Mouse (Mus musculus): ENCODE measurements around the gene Ddo.

DNA sequence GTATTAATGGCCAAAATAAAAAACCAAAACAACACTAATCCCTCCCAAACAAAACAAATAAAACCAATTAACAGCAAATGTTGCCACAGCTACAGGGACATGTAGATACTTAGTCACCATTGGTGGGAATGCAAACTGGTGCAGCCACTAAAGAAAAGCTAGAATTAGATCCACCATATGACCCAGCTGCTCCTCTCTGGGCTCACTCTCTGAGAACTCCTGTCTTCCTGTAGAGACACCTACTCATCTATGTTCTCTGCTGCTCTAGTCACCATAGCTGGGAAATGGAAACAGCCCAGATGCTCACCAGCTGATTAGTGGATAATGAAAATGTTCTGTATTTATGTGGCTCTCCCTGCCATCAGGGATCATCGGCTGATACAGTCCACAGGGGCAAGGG lies 10.1 kb upstream of the Ddo start:
- TF ChIP-seq CTCF (IDR thresholded peaks at IDR 0.05; ENCODE audit: insufficient read depth, low read length) (no peak), POLR2A (IDR thresholded peaks at IDR 0.05; ENCODE audit: borderline replicate concordance, extremely low read depth, low read depth, low read length) (no peak)
